Mouse (Mus musculus): Measurements from ENCODE around the gene Myl4.
"Not testable (repeated sequence)": the region's sequence is repeated elsewhere in the genome, so short reads cannot be mapped to it uniquely, and the experiment has no call there.

Myl4 gene

GRCm38 (mm10) chr11:104550406-104550974, at the start of gene Myl4, which contains the start of gene Cdc27:
Gene Myl4 (plus strand): TSS chr11:104550663.
Gene Cdc27 (minus strand): TSS chr11:104550620.
- in situ Hi-C loops (cut with MboI, MseI) = no loop called here

GRCm38 (mm10) chr11:104508455-104508854, 42.0 kb upstream of the Myl4 start:
- in situ Hi-C loops (cut with MboI, MseI) = no loop called here

DNA sequence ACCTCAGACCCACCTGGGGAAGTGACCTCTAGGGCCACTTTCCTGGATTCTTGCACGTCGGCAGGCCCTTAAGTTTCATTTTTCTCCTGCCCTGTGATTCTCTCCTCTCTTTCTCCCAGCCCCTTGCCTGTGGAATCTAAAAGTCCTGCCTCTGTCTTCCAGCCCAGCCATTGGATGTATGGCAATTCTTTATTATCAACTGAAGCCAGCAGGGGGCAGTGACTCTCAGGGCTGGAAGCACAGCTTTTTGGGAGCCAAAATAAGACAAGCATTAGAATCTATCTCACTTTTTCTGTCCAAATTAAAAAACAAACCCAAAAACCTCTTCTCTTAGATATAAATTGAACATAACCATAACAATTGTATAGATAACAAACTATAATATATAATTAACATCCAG, 39.9 kb upstream of the Myl4 start:
- in situ Hi-C loops (cut with MboI, MseI) = no loop called here

DNA sequence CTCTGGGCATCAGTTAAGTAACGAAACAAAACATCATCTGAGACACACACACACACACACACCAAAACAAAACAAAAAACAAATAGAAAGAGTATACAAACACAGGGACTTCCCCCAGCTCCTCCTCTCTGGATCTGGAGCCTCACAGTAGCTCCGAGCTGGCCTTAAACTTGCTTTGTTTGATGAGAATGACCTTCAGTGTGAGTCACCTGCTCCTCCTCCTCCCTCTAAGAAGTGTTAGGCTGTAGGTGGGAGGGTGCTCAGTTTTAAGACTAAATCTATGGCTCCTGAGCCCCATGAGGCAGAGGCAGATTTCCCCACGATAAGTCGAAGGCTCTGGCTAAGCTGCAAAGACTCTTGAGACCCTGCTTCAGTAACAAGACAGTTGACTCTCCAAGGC, 38.0 kb upstream of the Myl4 start:
- in situ Hi-C loops (cut with MboI, MseI) = no loop called here

DNA sequence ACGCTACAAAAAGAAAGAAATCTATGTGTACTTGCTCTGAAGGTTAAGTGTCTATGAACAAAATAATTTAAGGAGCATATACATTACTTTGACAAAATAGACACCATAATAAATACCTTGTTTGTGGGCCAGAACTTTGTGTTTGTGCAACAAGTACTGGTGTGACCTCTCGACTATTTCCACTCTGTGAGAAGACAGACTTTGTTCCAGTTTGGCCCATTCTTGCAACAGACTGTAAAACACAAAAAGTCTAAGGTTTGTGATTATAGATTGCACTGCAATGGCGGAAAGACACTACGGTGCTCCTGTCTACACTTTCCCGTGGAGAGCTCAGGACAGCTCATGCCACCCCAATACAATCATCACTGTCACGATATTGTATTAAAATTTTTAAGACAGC, 24.5 kb upstream of the Myl4 start:
- in situ Hi-C loops (cut with MboI, MseI) = loop anchor here (10.0 kb wide), 1 partner anchor 1719 kb away; no protein-coding TSS in a partner anchor

GRCm38 (mm10) chr11:104536843-104537242, 13.6 kb upstream of the Myl4 start:
- in situ Hi-C loops (cut with MboI, MseI) = no loop called here

GRCm38 (mm10) chr11:104537945-104538555, 12.4 kb upstream of the Myl4 start:
- in situ Hi-C loops (cut with MboI, MseI) = no loop called here

DNA sequence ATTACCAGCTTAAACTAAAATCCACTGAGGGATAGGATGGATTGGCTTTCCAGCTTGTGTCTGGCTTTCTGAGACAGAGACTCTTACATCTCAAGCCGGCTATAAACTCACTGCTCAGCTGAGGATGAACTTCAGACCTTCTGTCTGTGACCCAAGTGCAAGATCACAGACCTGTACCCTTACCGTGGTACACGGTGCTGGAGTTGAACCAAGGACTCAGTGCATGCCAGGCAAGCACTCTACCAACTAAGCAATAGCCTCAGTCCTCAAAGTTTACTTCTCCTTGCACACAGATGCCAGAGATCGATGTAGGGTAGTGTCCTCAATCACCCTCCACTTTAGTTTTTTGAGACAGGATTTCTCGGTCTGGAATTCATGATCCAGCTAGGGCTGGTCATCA, 10.7 kb upstream of the Myl4 start:
- in situ Hi-C loops (cut with MboI, MseI) = no loop called here

- in situ Hi-C loops (cut with MboI, MseI) = not testable (repeated sequence)
Measured at GRCm38 (mm10) chr11:104543337-104543736, 7.1 kb upstream of the Myl4 start.

DNA sequence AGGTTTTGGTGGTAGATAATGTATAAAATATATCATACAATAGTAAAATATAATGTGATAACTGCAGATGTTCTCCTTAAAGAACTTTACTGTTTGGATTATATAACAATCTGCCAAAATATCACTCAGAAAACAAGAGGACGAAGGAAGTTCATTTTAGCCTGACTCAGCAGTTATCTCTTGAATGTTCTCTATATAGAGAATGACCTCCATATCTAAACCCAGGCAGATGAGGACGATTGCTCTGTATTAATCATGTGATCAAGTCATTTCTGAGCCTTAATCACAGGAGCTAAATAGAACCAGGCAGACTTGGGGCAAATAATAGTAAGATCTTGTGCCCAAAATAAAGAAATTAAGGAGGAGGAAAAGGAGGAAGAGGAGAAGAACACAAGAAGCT, 6.0 kb upstream of the Myl4 start:
- in situ Hi-C loops (cut with MboI, MseI) = no loop called here

DNA sequence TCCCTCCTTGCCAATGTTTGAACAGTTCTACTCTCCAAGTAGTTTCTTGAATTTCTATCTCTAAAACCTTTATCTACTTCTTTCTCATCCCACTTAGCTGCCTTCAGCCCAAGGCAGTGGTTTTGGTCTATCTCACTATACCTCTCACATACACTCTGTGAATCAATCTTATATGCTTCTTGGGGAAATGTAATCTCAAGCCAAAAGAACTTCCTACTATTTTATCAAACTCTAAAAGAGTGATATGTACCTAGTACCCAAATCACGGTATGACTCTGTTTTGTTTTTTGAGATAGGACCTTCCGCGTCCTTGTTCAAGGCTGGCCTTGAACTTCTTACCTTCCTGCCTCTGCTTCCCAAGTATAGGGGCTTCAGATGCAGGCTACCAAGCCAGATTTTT, 3.0 kb upstream of the Myl4 start:
- in situ Hi-C loops (cut with MboI, MseI) = no loop called here

DNA sequence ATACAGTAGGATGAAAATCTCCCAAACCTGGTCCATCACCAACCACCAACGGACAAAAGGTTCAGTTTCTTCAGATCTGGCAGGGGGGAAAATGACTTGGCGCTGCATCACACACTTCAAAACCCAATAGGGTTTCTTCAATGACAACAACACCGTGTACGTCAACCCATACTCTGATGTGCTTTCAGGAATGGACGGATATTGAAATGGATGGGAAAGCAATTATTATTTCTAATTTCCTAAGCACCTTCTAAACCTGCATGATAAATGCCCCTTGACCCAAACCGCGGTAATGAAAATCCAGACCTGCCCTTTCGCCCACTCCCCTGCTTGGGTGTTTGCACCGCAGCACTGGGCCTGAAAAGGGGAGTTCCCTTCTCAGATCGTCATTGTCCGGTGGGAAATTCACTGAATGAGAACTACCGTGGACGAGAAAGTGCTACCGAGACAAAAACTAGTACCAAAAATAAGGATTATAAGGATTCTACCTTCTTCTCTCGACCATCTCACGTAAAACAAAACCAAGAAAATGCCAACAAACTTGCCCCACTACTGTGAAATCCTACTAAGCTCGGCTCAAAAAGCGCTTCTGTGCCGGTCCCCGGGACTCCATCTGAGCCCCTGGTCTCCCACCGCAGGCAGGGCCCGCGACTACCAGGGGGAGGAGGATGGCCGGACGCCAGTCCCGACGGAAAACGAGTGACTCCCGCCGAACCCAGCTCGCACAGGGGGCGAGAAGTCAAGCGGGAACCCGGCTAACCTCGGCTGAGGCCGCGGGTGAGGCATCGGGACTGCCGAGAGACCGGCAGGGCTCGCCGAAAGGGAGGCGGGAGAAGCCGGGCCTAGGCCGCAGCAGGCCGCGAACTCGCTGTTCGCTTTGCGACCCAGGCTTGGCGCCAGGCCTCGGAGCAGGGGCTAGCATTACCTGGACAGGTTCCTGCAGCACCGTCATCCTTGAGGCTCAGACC, 741 bp upstream of the Myl4 start:
- in situ Hi-C loops (cut with MboI, MseI) = no loop called here

- in situ Hi-C loops (cut with MboI, MseI) = no loop called here
Measured at GRCm38 (mm10) chr11:104558065-104558464, 7.6 kb downstream of the Myl4 start.

DNA sequence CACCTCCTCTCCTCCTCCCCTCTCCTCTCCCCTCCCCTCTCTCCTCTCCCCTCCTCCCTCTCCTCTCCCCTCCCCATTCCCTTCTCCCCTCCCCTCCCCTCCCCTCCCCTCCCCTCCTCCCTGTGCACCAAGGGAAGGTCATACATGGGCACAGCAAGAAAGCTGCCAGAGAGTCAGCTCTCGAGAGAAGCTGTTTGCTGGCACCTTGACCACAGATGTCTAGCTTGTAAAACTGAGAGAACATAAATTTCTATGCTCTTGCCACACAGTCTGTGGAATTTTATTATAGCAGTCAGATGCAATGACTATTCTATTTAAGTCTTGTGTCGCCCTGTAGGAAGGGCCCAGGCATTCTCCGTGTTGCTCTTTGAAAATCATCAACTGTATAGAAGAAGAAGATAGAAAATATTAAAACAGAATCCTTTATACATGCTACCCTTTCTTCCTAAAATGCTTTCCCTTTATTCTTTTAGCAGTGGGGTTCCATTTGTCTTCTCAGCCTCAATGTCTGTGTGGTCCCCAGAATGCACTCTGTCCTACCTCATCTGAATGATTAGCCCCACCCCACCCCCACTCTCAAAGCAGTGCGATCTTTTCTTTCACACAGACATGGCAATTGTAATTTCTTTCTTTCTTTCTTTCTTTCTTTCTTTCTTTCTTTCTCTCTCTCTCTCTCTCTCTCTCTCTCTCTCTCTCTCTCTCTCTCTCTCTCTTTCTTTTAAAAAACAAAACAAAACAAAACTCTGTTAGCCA, 8.4 kb downstream of the Myl4 start:
- in situ Hi-C loops (cut with MboI, MseI) = no loop called here

GRCm38 (mm10) chr11:104560971-104561370, 10.5 kb downstream of the Myl4 start:
- in situ Hi-C loops (cut with MboI, MseI) = loop anchor here (10.0 kb wide), 1 partner anchor 564 kb away; the partner anchor contains the start of gene Mettl2

GRCm38 (mm10) chr11:104563496-104563895, 13.0 kb downstream of the Myl4 start:
- in situ Hi-C loops (cut with MboI, MseI) = loop anchor here (10.0 kb wide), 1 partner anchor 561 kb away; the partner anchor contains the start of gene Mettl2

DNA sequence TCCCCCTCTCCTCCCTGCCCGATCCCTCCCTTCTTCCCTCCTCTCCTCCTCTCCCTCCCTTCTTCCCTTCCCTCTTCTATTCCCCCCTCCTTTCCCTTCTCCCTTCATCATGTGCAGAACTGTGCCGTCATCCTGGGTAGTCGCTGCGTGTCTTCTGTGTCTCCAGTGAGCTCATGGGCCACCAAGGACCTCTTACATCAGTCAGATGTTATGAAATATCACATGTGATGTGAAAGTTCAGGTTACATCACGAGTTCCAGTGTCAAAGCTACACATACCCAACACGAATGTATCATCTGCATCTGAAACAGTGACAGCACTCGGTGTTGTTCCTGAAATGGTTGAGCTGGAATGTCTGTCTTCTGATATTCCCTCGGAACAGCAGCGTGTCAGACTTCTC, 14.7 kb downstream of the Myl4 start:
- in situ Hi-C loops (cut with MboI, MseI) = loop anchor here (10.0 kb wide), 1 partner anchor 560 kb away; the partner anchor contains the start of gene Mettl2

- in situ Hi-C loops (cut with MboI, MseI) = loop anchor here (10.0 kb wide), 1 partner anchor 559 kb away; the partner anchor contains the start of gene Mettl2
Measured at GRCm38 (mm10) chr11:104566097-104566496, 15.6 kb downstream of the Myl4 start.

GRCm38 (mm10) chr11:104566796-104567195, 16.3 kb downstream of the Myl4 start:
- in situ Hi-C loops (cut with MboI, MseI) = loop anchor here (10.0 kb wide), 1 partner anchor 558 kb away; the partner anchor contains the start of gene Mettl2

DNA sequence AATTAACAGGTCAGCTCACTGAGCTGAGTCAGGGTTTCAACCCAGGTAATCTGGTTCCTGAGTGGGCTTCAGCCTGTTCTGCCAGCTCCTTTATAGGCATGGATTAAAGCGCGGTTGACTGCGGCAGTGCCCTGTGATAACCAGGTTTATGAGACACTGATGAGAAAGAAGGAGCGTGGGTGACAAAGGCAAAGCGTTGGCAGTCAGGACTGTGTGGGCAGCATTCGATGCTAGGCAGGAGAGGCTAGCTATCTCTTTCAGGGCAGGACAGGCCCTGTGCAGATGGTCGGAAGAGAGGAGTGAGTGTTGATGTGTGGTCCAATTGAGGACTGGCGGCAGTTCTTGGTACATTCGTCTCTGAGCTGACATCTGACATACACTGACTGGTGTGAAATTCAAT, 17.3 kb downstream of the Myl4 start:
- in situ Hi-C loops (cut with MboI, MseI) = loop anchor here (10.0 kb wide), 1 partner anchor 557 kb away; the partner anchor contains the start of gene Mettl2

- in situ Hi-C loops (cut with MboI, MseI) = loop anchor here (10.0 kb wide), 1 partner anchor 556 kb away; the partner anchor contains the start of gene Mettl2
Measured at GRCm38 (mm10) chr11:104568326-104568725, 17.9 kb downstream of the Myl4 start.
